Mouse (Mus musculus) lung, adult 2 months (tissue): ENCODE measurements around the gene Wbp1l. TPM values are rescaled to one million over a fixed set of nuclear protein-coding genes. Genes with fewer than 3 reads are reported as not detected.

Experiments
- DNase-seq: peaks from one replicate; pipeline ENCODE4 v3.0.0; 2022
- H3K4me1 ChIP-seq: fragments of 200-500 bp; 2 replicates; pipeline ENCODE4 v1.6.1; 2011; ENCODE audit warnings: low read length; ENCODE audit not compliant: control insufficient read depth, insufficient read depth
- H3K4me3 ChIP-seq: fragments of 200-500 bp; replicated peaks from 2 replicates; pipeline ENCODE3; 2011; ENCODE audit warnings: low read depth, mild to moderate bottlenecking, control low read depth, low read length; ENCODE audit errors: extremely low read depth
- CTCF ChIP-seq: fragments of 200-500 bp; IDR thresholded peaks from 2 replicates; pipeline ENCODE4 v1.5.1; 2011; ENCODE audit warnings: mild to moderate bottlenecking, low read length, control low read depth; ENCODE audit not compliant: insufficient read depth
- POLR2A ChIP-seq: fragments of 200-500 bp; IDR thresholded peaks from 2 replicates; pipeline ENCODE4 v1.6.1; 2011; ENCODE audit warnings: low read depth, mild to moderate bottlenecking, control low read depth, low read length, borderline replicate concordance; ENCODE audit errors: extremely low read depth
- WGBS: fragments of 180-500 bp; shearing (Covaris S2); methylation state at CpG from one replicate; pipeline ENCODE4 v1.1.7; 2018; 5-methylcytosine and 5-hydroxymethylcytosine counted together
- polyA plus RNA-seq: library from polyadenylated mRNA; depleted of rRNA; stranded (reverse); fragments of >200 nt; gene quantifications from 2 replicates; pipeline ENCODE4 v1.2.3, GENCODE M21; 2012

Wbp1l gene
- polyA plus RNA-seq, 1 experiment, result 54.3 TPM

DNA sequence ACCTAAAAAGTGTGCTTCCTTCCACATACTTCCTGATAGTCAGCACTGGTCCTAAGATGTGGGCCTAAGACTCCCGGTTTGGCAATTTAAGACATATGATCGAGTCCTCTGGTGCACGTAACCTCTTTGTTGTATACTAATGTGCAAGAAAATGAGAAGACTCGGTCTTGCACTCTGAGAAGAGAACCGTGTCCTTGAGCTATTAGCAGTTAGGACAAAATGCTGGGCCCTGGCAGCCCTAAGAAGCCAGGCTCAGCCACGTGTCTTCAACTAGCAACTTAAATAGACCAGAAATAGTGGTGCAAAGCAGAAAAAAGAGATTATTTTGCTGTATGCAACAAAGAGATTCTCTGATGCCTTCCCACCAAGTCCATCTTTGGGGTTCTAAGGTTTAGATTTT is 63.9 kb downstream of the Wbp1l start:
- WGBS, result 69% methylated on average over 6 of the region's 6 CpGs
- Histone ChIP-seq H3K4me3 (no peak overlapping the region), H3K4me1 (no peaks in the 10 kb centered on the region)
- TF ChIP-seq POLR2A (no peak), CTCF (no peak)
- DNase-seq, result no peak

DNA sequence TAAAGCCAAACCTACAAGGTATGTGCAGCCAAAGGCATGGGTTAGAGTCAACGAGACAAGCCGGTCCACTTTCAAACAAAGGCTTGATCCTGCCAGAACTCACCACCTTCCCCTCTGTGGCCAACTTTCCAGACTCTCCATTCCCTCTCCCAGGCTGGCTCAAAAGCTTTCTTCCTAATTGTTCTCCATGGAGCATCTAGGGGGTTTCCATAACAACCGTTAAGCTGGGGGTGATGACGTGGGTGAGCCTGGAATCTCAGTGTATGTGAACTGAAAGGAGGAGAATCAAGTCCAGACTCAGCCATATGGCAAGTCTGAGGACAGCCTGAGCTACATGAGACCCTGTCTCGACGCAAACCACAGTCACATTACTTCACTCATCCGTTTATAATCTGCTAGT is 66.6 kb downstream of the Wbp1l start:
- DNase-seq, result no peak
- 70% methylated on average over 7 of the region's 7 CpGs for WGBS
- H3K4me3 ChIP-seq, result no peak overlapping the region
- no peaks in the 10 kb centered on the region for H3K4me1 ChIP-seq
- TF ChIP-seq CTCF (no peak), POLR2A (no peak)

DNA sequence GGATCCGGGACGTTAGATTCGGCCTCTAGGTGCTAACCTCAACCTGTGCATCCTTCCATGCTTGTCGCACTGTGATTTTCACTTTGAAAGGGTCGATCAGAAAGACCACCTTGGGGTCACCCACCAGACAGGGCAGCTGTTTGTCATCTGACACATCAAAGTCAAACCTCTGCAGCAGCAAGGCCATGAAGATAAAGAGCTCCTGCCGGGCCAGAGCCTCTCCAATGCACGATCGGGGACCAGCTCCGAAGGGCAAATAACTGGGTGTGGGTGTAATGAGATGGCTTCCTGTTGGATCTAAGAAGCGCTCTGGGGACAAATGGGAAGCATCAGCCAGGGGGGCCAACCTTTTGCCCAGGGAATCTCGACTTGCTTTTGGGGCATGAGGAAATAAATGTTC is 68.4 kb downstream of the Wbp1l start:
- Histone ChIP-seq H3K4me3 (no peak overlapping the region), H3K4me1 (no peaks in the 10 kb centered on the region)
- 49% methylated on average over 11 of the region's 11 CpGs for WGBS
- TF ChIP-seq CTCF (no peak), POLR2A (no peak)
- no peak for DNase-seq

DNA sequence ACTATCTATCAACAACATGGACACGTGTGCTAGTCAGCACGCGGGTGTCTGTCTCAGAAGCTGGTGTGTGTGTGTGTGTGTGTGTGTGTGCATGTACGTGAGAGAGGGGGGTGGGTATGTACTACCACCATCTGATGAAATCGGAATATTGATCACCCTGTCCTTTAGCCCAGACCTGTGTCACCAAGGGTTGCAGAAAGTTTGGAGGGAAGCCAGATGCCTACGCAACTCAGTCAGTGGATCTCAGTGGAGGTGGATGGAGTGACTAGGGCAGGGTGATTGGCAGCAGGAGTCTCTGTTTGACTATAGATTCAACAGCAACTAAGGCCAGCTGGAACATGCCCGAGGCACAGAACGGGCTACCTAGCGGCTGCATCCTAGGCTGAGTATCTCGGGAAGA is 69.4 kb downstream of the Wbp1l start:
- Histone ChIP-seq H3K4me3 (no peak overlapping the region), H3K4me1 (no peaks in the 10 kb centered on the region)
- no peak for DNase-seq
- no peak for TF ChIP-seq POLR2A
- TF ChIP-seq CTCF, result no peak
- 88% methylated on average over 10 of the region's 10 CpGs for WGBS

DNA sequence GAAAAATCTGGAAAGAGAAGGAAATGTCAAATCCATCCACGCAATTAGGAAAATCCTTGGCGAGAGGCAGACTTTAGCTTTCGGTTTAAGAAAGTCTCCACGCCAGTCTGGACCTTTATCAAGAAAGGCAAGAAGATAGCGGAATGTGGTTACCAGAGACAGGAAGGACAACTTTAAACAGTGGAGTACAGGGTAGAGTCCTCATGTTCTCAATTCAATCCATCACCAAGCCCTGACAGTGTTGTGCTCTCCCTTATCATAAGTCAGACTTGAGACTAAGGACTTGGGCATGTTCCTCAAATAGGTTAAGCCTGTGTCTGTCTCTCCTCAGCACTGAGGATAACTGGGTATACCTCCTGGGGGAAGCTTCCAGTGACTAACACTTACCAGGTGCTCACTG is 70.9 kb downstream of the Wbp1l start:
- WGBS, result 45% methylated on average over 5 of the region's 5 CpGs
- no peak overlapping the region for H3K4me3 ChIP-seq
- no peaks in the 10 kb centered on the region for H3K4me1 ChIP-seq
- DNase-seq, result no peak
- TF ChIP-seq CTCF (no peak), POLR2A (no peak)

DNA sequence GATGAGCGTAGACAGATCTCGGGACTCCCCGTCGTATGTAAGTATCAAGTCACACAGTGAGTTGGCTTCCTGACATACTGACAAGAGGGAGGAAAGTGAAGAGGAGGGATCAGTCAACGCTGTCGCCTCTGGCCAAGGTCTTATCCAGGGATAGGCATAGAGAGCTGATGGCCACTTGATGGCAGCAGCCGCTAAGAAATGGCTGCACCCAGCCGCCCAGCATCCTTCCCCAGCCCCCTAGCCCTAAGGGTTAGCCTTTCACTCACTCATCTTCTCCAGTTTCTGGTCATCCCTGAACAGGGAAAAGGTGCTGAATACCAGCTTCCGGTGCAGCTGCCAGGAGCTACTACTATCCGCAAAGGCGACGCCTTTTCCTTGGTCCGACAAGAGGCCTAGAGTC is 71.8 kb downstream of the Wbp1l start:
- 26% methylated on average over 13 of the region's 13 CpGs for WGBS
- no peak overlapping the region for H3K4me3 ChIP-seq
- peak; percentile 51 for DNase-seq
- no peaks in the 10 kb centered on the region for H3K4me1 ChIP-seq
- TF ChIP-seq CTCF, result peak; percentile 91
- TF ChIP-seq POLR2A, result no peak

DNA sequence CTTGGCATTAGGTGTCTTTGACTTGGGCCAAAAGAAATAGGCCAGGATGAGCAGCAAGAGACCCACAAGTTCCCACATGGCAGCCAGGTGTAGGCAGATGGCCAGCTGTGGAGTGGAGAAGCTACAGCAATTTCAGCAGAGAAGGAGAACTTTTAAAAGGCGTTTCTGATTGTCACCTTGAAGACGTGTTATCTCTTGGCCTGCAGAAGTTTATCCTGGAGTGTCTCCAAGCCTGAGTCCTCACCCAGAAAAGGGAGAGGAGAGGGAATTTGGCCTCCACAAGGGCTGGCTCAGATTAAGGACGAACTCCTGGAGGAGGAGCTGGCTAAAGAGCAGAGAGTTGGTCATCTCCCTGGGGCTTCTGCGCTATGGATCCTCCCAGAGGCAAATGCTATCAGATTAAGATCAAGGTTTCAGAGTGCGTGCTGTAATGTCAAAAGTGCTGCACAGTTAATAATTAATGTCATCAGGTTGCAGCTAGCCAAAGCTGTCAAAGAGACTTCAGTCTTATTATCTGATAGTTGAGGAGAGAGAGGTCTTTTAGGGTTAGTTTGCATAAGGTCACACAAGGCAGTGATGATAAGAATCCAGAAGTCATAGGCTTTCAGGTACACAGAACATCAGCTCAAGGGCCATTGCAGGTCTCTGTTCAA is 74.0 kb downstream of the Wbp1l start, which contains the start of gene Cyp17a1:
Cyp17a1 (minus strand) TSS at position 407 of the 653 bp plus-strand sequence.
- TF ChIP-seq POLR2A, result no peak
- TF ChIP-seq CTCF, result no peak
- no peak for DNase-seq
- Histone ChIP-seq H3K4me1 (no peaks in the 10 kb centered on the region), H3K4me3 (no peak within 1 kb of the TSS)
- WGBS, result 32% methylated on average over 5 of the region's 5 CpGs

DNA sequence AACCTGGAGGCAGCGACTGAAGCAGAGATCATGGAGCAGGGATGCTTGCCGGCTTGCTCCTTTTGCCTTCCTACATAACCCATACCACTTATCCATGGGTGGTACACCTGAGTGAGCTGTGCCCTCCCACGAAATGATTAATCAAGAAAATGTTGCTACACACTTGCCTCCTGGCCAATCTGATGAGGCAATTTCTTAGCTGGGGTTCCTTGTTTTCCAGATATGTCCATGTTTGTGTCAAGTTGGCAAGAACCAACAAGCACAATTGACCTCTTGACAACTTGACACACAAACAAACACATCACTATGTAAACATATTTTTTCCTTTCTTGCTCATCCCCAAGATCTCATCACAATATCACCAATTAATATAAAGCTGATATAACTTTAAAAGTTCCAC is 76.8 kb downstream of the Wbp1l start:
- WGBS, result 78% methylated on average over 3 of the region's 3 CpGs
- no peak for DNase-seq
- no peaks in the 10 kb centered on the region for H3K4me1 ChIP-seq
- no peak for TF ChIP-seq CTCF
- no peak for TF ChIP-seq POLR2A
- no peak overlapping the region for H3K4me3 ChIP-seq

DNA sequence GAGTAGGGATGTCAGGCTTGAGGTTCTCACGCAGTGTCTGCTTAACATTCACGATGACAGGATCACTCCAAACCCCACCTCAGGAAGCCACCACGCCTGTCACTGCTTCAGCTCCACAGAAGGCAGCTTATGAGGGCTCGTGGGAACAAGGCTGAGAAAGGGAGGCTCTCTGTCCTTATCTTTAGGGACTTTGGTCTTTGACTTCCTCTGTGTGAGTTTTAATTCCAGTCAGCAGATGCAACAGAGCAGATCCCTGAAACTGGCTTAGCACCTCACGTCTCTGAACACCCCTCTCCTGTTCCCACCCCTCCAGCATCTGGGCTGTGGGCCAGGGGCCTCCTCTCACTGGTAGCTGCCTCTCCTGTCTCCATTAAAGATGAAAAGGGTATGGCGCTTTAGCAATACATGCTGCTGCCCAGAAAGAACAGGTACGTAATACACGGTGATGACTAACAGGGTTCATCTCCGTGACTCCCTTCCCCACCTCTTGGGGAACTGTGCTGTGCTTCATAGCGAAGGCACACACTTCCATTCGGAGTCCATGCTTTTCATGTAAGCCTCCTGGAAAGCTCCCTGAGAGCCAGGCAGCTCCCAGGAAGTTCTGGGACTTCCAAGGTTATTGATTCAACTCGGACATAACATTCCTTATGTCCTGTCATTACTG is 81.0 kb downstream of the Wbp1l start:
- Histone ChIP-seq H3K4me3 (no peak overlapping the region), H3K4me1 (no peaks in the 10 kb centered on the region)
- no peak for DNase-seq
- TF ChIP-seq CTCF (no peak), POLR2A (no peak)
- 53% methylated on average over 12 of the region's 12 CpGs for WGBS
